Mouse (Mus musculus) forebrain, postnatal 0 days (tissue): ENCODE data around the gene Zscan26. TPM values are rescaled to one million over a fixed set of nuclear protein-coding genes. Genes with fewer than 3 reads are reported as not detected.

Experiments
- ATAC-seq: fragments of 200-750 bp; cut with Nextera tagmentation; 2 replicates; pipeline ENCODE4 v1.8.0; 2017; ENCODE audit warnings: mild to moderate bottlenecking, moderate library complexity
- DNase-seq: peaks from one replicate; pipeline ENCODE4 v3.0.0-alpha.2; 2015
- H3K27ac ChIP-seq: fragments of 300-500 bp; sonication (generic); 2 replicates; pipeline ENCODE4 v1.5.1; 2014; ENCODE audit warnings: low read depth, mild to moderate bottlenecking, antibody characterized with exemption, low read length, moderate library complexity, mixed read lengths
- H3K27me3 ChIP-seq: fragments of 300-500 bp; sonication (generic); 2 replicates; pipeline ENCODE4 v1.6.1; 2014; ENCODE audit warnings: mild to moderate bottlenecking, low read length, mixed read lengths; ENCODE audit not compliant: insufficient read depth
- H3K36me3 ChIP-seq: fragments of 300-500 bp; sonication (generic); 2 replicates; pipeline ENCODE4 v1.6.1; 2014; ENCODE audit warnings: mild to moderate bottlenecking, moderate library complexity; ENCODE audit not compliant: insufficient read depth
- H3K4me1 ChIP-seq: fragments of 300-500 bp; sonication (generic); 2 replicates; pipeline ENCODE4 v1.6.1; 2014; ENCODE audit warnings: antibody characterized with exemption; ENCODE audit not compliant: insufficient read depth
- H3K4me2 ChIP-seq: fragments of 300-500 bp; sonication (generic); 2 replicates; pipeline ENCODE4 v1.6.1; 2014; ENCODE audit warnings: low read depth, mild to moderate bottlenecking, moderate library complexity
- H3K4me3 ChIP-seq: fragments of 300-500 bp; sonication (generic); 2 replicates; pipeline ENCODE4 v1.5.1; 2014; ENCODE audit warnings: low read depth, low read length, mixed read lengths
- H3K9ac ChIP-seq: fragments of 300-500 bp; sonication (generic); 2 replicates; pipeline ENCODE4 v1.6.1; 2014; ENCODE audit warnings: mild to moderate bottlenecking
- H3K9me3 ChIP-seq: fragments of 300-500 bp; sonication (generic); 2 replicates; pipeline ENCODE4 v1.6.1; 2016; ENCODE audit warnings: low read length
- CTCF ChIP-seq: sonication (generic); IDR thresholded peaks from 2 replicates; pipeline ENCODE4 v1.5.1; 2016; ENCODE audit warnings: antibody characterized with exemption, control low read depth, low read depth
- WGBS: fragments of 180-500 bp; shearing (Covaris S2); extraction: QIAGEN DNeasy Blood & Tissue Kit; methylation state at CpG from one replicate; pipeline ENCODE4 v1.1.7; 2014; 5-methylcytosine and 5-hydroxymethylcytosine counted together
- polyA plus RNA-seq: library from polyadenylated mRNA; unstranded; fragments of >200 nt; fragmentation: Nextera tagmentation; extraction: Ambion mirVana; gene quantifications from 2 replicates; pipeline ENCODE4 v1.2.1, GENCODE M21; 2015
- total RNA-seq: library from RNA; depleted of rRNA; stranded (reverse); fragments of >200 nt; gene quantifications from 2 replicates; pipeline ENCODE4 v1.2.3, GENCODE M21; 2014

Zscan26 gene
- total and polyA plus RNA-seq, 2 experiments from 2014 or later: 16.7 to 27.1 TPM

DNA sequence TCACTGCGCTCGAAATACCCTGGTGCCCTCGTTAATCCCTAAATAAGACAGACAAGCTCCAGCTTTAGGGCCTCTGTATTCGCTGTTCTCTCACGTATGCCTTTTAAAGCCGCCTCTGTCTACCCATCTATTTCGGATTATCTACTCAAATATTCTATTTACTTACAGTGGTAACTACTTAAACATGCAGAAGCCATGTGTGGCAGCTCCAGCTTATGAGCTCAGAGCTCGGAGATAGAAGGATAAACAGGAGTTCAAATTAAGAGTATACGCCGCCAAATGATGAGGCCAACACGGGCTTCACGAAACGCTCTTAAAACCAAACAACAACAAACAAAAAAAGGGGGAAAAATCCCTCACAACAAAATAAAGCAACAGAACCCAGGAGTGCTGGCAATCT, 488 bp downstream of the Zscan26 start:
- H3K4me1 ChIP-seq: peaks cover 4% of the 10 kb centered on the region; the same call in 1 of the 2 replicates
- H3K4me2 ChIP-seq: peak overlapping the region; percentile 71
- H3K4me3 ChIP-seq: peak overlapping the region; percentile 77
- H3K27me3 ChIP-seq: no peaks in the 10 kb centered on the region
- no peaks in the 10 kb centered on the region for H3K9me3 ChIP-seq
- no peak for TF ChIP-seq CTCF
- H3K27ac ChIP-seq: peak overlapping the region; percentile 73
- ATAC-seq: peak; percentile 28
- peaks cover 2% of the 10 kb centered on the region; the same call in 1 of the 2 replicates for H3K36me3 ChIP-seq
- 1% methylated on average over 13 of the region's 13 CpGs for WGBS
- no peak for DNase-seq
- H3K9ac ChIP-seq: peak overlapping the region; percentile 59

DNA sequence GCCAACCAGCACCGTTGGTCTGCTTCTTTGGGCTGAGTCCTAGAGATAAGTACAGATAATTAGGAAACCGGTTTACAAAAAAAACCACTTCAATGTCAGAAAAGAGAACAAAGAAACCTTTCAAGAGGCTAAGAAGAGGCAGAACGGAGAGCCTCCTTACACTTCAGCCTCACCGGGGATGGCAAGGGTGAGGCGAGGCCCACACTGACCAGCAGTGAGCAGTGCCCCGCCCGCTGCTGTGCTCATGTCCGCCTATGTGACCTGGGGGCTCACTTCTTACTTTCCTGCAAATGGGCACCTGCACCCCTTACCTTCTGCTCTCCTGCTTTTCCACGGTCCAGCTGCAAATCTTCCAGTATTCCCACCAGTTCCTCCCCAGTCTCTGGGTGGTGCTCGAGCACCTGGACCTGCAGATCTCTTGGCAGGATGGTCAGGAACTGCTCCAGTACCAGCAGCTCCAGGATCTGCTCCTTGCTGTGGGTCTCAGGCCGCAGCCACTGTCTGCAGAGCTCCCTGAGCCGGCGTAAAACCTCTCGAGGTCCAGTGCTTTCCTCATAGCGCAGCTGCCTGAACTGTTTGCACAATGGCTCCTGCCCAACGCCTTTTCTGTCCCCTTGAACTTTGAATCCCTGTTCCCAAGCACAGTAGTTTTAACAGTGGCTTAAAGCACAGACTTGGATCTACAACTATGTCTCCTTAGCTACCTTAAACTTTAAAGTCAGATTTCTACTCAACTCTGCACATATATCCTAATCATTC, 5.5 kb downstream of the Zscan26 start:
- H3K27ac ChIP-seq: no peak overlapping the region
- 75% methylated on average over 16 of the region's 16 CpGs for WGBS

DNA sequence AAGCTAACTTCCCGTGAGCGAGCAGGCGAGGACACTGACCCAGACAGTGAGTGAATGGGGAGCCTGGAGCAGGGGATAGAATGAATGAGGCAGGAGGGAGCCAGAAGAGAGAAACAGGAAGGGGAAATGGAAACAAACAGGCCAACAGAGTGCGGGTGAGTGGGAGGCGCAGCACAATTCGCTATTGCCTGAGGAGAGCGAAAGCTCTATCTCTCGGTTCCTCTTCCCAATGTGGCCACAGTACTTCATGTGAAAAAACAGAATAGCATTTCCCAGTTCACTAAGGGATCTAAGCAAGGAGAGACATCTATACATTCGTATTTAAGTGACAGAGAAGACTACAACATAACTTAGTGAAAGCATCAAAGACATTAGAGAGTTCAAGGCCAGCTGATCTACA, 6.7 kb downstream of the Zscan26 start:
- Histone ChIP-seq H3K9me3 (no peaks in the 10 kb centered on the region), H3K4me3 (no peak overlapping the region), H3K27ac (no peak overlapping the region), H3K4me2 (no peak overlapping the region), H3K27me3 (no peaks in the 10 kb centered on the region), H3K36me3 (peaks cover 41% of the 10 kb centered on the region), H3K4me1 (no peaks in the 10 kb centered on the region), H3K9ac (no peak overlapping the region)
- 88% methylated on average over 9 of the region's 9 CpGs for WGBS
- ATAC-seq (no peak), DNase-seq (no peak)
- no peak for TF ChIP-seq CTCF

More for the DNA sequence above, 5.5 kb downstream of the Zscan26 start:
- TF ChIP-seq CTCF: no peak
- ATAC-seq: no peak
- Histone ChIP-seq H3K4me2 (no peak overlapping the region), H3K4me3 (no peak overlapping the region), H3K36me3 (peaks cover 40% of the 10 kb centered on the region), H3K9ac (no peak overlapping the region), H3K27me3 (no peaks in the 10 kb centered on the region), H3K9me3 (no peaks in the 10 kb centered on the region), H3K4me1 (peaks cover 4% of the 10 kb centered on the region; the same call in 1 of the 2 replicates)
- DNase-seq: no peak

DNA sequence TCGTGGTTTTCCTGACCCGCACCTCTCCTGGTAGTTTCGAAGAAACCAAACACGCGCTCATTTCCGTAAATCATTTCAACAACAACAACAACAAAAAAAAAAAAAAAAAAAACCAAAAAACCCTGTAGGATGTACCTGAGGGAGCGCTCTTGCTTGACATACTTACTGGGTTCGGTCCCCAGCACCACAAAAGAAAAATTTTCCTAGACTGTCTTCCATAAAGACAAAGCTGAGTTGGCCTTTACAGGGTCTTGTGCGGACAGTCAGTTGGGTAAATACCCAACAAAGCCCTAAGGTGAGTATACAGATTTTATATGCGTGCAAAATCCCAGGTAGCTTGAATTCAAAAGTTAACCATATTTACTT, 12.3 kb downstream of the Zscan26 start:
- Histone ChIP-seq H3K36me3 (peaks cover 25% of the 10 kb centered on the region), H3K27ac (no peak overlapping the region), H3K9ac (peak overlapping the region; percentile 60), H3K9me3 (no peaks in the 10 kb centered on the region), H3K4me1 (no peaks in the 10 kb centered on the region), H3K4me3 (peak overlapping the region; percentile 55), H3K4me2 (peak overlapping the region; percentile 87), H3K27me3 (no peaks in the 10 kb centered on the region)
- ATAC-seq (peak; percentile 14; the same call in 1 of the 2 replicates), DNase-seq (no peak)
- no peak for TF ChIP-seq CTCF
- WGBS: 17% methylated on average over 10 of the region's 10 CpGs

DNA sequence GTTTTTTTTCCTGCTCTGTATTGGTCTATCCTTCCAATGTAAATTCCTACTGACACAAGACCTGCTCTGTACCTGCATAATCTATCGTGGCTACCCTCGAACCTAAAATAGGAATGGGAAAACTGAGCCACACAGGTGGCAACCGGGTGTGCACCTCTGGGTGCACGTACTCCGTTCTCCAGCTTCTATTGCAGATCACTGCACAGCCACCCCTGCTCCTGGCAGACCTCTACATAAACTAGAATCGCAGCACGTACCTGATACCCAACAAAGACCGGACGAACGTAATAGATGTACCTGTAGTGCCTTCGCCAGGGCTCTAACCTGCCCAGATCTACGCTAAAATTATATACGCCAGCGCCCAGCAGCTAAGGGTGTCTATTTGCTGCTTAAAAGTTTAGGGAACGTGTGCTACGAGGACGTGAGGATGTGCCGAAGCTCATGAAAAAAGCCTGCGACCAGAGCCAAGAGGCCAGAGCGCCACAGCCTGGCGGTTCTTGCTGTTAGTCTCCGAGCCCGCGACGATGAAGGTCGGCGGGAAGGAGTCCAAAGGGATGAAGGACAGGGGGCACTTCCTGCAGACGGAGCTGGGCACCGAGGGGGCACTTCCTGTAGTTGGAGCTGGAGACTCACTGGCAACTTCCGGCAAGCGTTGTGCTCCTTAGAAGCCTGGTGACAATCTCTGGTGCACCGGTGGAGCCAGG, 12.9 kb downstream of the Zscan26 start, which contains the start of gene Pgbd1:
Gene Pgbd1 (minus strand): TSS at position 556 of the 704 bp plus-strand sequence.
- peak; percentile 84 for DNase-seq
- H3K9me3 ChIP-seq: no peaks in the 10 kb centered on the region
- H3K4me2 ChIP-seq: peak within 1 kb of the TSS; percentile 87
- ATAC-seq: peak; percentile 98
- H3K27ac ChIP-seq: peak within 1 kb of the TSS; percentile 42
- no peaks in the 10 kb centered on the region for H3K4me1 ChIP-seq
- peak within 1 kb of the TSS; percentile 55 for H3K4me3 ChIP-seq
- peaks cover 22% of the 10 kb centered on the region for H3K36me3 ChIP-seq
- under 1% methylated on average over 32 of the region's 32 CpGs for WGBS
- peak; percentile 56 for TF ChIP-seq CTCF
- H3K9ac ChIP-seq: peak within 1 kb of the TSS; percentile 60
- H3K27me3 ChIP-seq: no peaks in the 10 kb centered on the region

DNA sequence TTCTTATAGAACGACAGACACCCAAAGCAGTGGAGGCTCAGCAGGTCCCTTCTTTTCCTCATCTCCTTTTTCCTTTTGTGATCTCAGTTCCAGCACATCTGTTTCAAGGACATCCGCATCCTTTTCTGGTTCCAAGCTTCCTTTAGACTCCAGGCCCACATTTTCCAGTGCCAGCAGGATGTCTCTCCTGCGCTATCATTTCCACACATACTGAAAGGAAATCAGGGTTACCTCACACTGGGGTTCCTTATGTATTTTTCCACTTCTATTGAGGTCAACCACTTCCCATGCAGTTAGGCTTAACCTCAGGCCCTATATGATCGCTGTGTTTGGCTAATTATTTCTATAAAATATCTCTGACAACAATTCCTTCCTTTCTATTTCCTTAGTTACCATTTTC, 18.1 kb downstream of the Zscan26 start:
- ATAC-seq: no peak
- Histone ChIP-seq H3K4me1 (no peaks in the 10 kb centered on the region), H3K36me3 (no peaks in the 10 kb centered on the region), H3K9ac (no peak overlapping the region), H3K9me3 (no peaks in the 10 kb centered on the region), H3K4me2 (no peak overlapping the region), H3K4me3 (no peak overlapping the region), H3K27me3 (no peaks in the 10 kb centered on the region), H3K27ac (no peak overlapping the region)
- WGBS: 91% methylated on average over 4 of the region's 4 CpGs
- TF ChIP-seq CTCF: no peak
- DNase-seq: no peak

DNA sequence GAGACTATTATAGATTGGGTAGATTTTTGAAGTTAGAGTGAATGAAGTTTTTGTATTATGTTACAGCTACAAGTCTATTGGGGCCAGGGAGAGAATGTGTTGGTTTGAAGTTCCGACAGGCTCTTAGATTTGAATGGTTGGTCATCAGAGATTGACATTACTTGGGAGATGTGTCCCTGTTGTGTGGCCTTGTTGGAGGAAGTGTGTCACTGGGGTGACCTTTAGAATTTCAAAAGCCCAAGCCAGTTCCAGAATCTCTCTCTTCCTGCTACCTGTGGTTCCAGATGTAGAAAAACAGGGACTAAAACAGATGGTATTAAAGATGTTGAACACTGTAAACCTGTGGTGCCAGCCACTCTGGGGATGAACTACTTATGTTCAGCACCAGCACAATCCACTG, 25.9 kb downstream of the Zscan26 start:
- H3K27me3 ChIP-seq: no peaks in the 10 kb centered on the region
- ATAC-seq (no peak), DNase-seq (no peak)
- H3K27ac ChIP-seq: no peak overlapping the region
- H3K36me3 ChIP-seq: no peaks in the 10 kb centered on the region
- no peaks in the 10 kb centered on the region for H3K4me1 ChIP-seq
- H3K4me2 ChIP-seq: no peak overlapping the region
- H3K4me3 ChIP-seq: no peak overlapping the region
- H3K9ac ChIP-seq: no peak overlapping the region
- no peaks in the 10 kb centered on the region for H3K9me3 ChIP-seq
- 100% methylated on average over 1 of the region's 1 CpGs for WGBS
- TF ChIP-seq CTCF: no peak
